Mouse (Mus musculus) G1E (cell line): ENCODE measurements around the gene Sesn2.

ENCODE experiments used
- CTCF ChIP-seq: IDR thresholded peaks from 2 replicates; pipeline ENCODE4 v1.5.1; 2012; ENCODE audit warnings: low read depth, low read length, inconsistent platforms, mixed read lengths
- TAL1 ChIP-seq: conservative IDR thresholded peaks from 2 replicates; pipeline ENCODE4 v1.6.1; 2012; ENCODE audit warnings: low read depth, low read length, inconsistent platforms, mixed read lengths

DNA sequence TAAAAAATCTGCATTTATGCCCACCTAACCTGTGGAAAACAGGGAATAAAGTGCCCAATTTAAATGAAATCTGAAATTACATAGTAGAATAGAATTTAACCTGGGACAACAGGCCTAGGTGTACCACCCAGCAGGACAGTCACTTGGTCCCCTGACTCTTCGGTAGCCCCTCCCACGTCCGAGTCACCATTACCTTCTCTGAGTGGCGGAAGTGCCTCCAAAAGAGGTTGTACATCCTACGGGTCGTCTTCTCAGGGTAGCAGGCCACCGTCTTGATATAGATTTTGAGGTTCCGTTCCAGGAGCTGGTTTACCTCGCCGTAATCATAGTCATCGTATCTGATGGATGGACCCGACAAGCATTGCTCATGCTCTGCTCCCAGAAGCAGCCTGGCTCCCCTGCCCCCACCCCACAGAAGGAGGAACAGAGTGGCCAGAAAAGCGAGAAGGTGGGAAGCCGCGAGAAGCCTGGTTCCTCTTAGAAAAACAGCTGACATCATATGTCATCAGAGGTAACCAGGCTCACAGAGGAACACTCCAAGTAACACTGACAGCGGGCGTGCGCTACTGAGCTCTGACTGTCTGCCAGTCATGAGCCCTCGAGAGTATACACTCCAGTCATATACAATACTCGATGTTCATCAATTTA lies 15.9 kb downstream of the Sesn2 start:
- no peak for TF ChIP-seq CTCF
- TF ChIP-seq TAL1, result no peak
